ENCODE assay signal across 7 mouse cellular contexts in genomic region chr6:6622846-6623749, GRCm38 (mm10). TPM values are rescaled to one million over a fixed set of nuclear protein-coding genes. Genes with fewer than 3 reads are reported as not detected.
DNase-seq lines count a peak whose midpoint lies in the region; ATAC-seq and TF ChIP-seq lines count a peak whose summit lies in the region.

No protein-coding gene starts in this region.

- peak; percentile 31 for DNase-seq in liver, adult 2 months (ENCODE audit: extremely low read depth, low read depth, low spot score)
- DNase-seq in liver, embryonic 11.5 days (ENCODE audit: low spot score) = no peak
- peak; percentile 30 for DNase-seq in brain, adult 2 months (ENCODE audit: low read depth, low spot score)
- peak; percentile 39 for DNase-seq in kidney, postnatal 0 days (ENCODE audit: low spot score)
- no peak for DNase-seq in layer of hippocampus, adult 18-20 months (ENCODE audit: low spot score in 2 of 2)

- H3K4me3 ChIP-seq in liver, adult 2 months (ENCODE audit: insufficient read depth, low read depth, low read length) = no peak overlapping the region
- H3K4me3 ChIP-seq in liver, embryonic 11.5 days (ENCODE audit: low read depth, low read length) = no peak overlapping the region
- H3K4me3 ChIP-seq in forebrain, embryonic 16.5 days (replicated peaks; ENCODE audit: low read length) = no peak overlapping the region
- no peak overlapping the region for H3K4me3 ChIP-seq in kidney, postnatal 0 days (replicated peaks; ENCODE audit: low read depth, low read length)
- no peak overlapping the region for H3K4me3 ChIP-seq in stomach, embryonic 15.5 days (replicated peaks)

- ATAC-seq in liver, embryonic 11.5 days (replicated peaks; ENCODE audit: low FRiP score) = no peak
- no peak for ATAC-seq in forebrain, embryonic 16.5 days
- no peak for ATAC-seq in kidney, postnatal 0 days (replicated peaks; ENCODE audit: low FRiP score, low read depth)
- ATAC-seq in stomach, embryonic 15.5 days (ENCODE audit: insufficient read depth, low FRiP score, low read depth) = no peak

- H3K4me2 ChIP-seq in liver, embryonic 11.5 days = no peak overlapping the region
- peak overlapping the region; percentile 36 for H3K4me2 ChIP-seq in forebrain, embryonic 16.5 days (ENCODE audit: low read length)
- no peak overlapping the region for H3K4me2 ChIP-seq in kidney, postnatal 0 days (ENCODE audit: low read length)
- peak overlapping the region; percentile 32; the same call in 1 of the 2 replicates for H3K4me2 ChIP-seq in stomach, embryonic 15.5 days

- TF ChIP-seq POLR2A in liver, adult 2 months (IDR thresholded peaks at IDR 0.05; ENCODE audit: extremely low read depth, insufficient read depth, low read length) = no peak

- no peaks in the 10 kb centered on the region for H3K4me1 ChIP-seq in liver, adult 2 months (ENCODE audit: control insufficient read depth, insufficient read depth, low read length)
- H3K4me1 ChIP-seq in liver, embryonic 11.5 days (replicated peaks; ENCODE audit: control insufficient read depth, insufficient read depth, low read length) = no peaks in the 10 kb centered on the region
- H3K4me1 ChIP-seq in forebrain, embryonic 16.5 days (replicated peaks; ENCODE audit: control insufficient read depth, insufficient read depth, low read length) = peaks cover 5% of the 10 kb centered on the region
- no peaks in the 10 kb centered on the region for H3K4me1 ChIP-seq in kidney, postnatal 0 days (replicated peaks; ENCODE audit: insufficient read depth, low read length)
- H3K4me1 ChIP-seq in stomach, embryonic 15.5 days = no peaks in the 10 kb centered on the region; the same call in 1 of the 2 replicates

- H3K27me3 ChIP-seq in liver, adult 2 months (ENCODE audit: control insufficient read depth, insufficient read depth, low read length) = no peaks in the 10 kb centered on the region
- no peaks in the 10 kb centered on the region for H3K27me3 ChIP-seq in liver, embryonic 11.5 days (replicated peaks; ENCODE audit: control insufficient read depth, insufficient read depth, low read length)
- H3K27me3 ChIP-seq in forebrain, embryonic 16.5 days (replicated peaks; ENCODE audit: control insufficient read depth, insufficient read depth, low read length) = no peaks in the 10 kb centered on the region
- H3K27me3 ChIP-seq in kidney, postnatal 0 days (ENCODE audit: insufficient read depth, low read length) = no peaks in the 10 kb centered on the region
- H3K27me3 ChIP-seq in stomach, embryonic 15.5 days (replicated peaks) = no peaks in the 10 kb centered on the region

- no peaks in the 10 kb centered on the region for H3K36me3 ChIP-seq in liver, adult 2 months (ENCODE audit: control insufficient read depth, insufficient read depth, low read length)
- no peaks in the 10 kb centered on the region for H3K36me3 ChIP-seq in liver, embryonic 11.5 days (ENCODE audit: control insufficient read depth, insufficient read depth, low read length)
- H3K36me3 ChIP-seq in forebrain, embryonic 16.5 days (ENCODE audit: control insufficient read depth, insufficient read depth) = no peaks in the 10 kb centered on the region
- no peaks in the 10 kb centered on the region for H3K36me3 ChIP-seq in kidney, postnatal 0 days (ENCODE audit: insufficient read depth, low read length)
- H3K36me3 ChIP-seq in stomach, embryonic 15.5 days = no peaks in the 10 kb centered on the region

- 57% methylated on average over 16 of the region's 16 CpGs for WGBS in liver, adult 2 months
- 60% methylated on average over 16 of the region's 16 CpGs for WGBS in liver, embryonic 11.5 days
- 42% methylated on average over 16 of the region's 16 CpGs for WGBS in forebrain, embryonic 16.5 days
- 62% methylated on average over 16 of the region's 16 CpGs for WGBS in kidney, postnatal 0 days
- 36% methylated on average over 16 of the region's 16 CpGs for WGBS in stomach, embryonic 15.5 days

- H3K9me3 ChIP-seq in liver, embryonic 11.5 days (ENCODE audit: control insufficient read depth, low read length) = no peaks in the 10 kb centered on the region
- H3K9me3 ChIP-seq in forebrain, embryonic 16.5 days (ENCODE audit: control insufficient read depth, low read length) = no peaks in the 10 kb centered on the region
- H3K9me3 ChIP-seq in kidney, postnatal 0 days (replicated peaks; ENCODE audit: low read length) = no peaks in the 10 kb centered on the region
- no peaks in the 10 kb centered on the region for H3K9me3 ChIP-seq in stomach, embryonic 15.5 days

- H3K27ac ChIP-seq in liver, adult 2 months (replicated peaks; ENCODE audit: insufficient read depth, low read depth, low read length) = no peak overlapping the region
- H3K27ac ChIP-seq in liver, embryonic 11.5 days (ENCODE audit: low read depth, low read length) = no peak overlapping the region
- no peak overlapping the region for H3K27ac ChIP-seq in forebrain, embryonic 16.5 days (ENCODE audit: low read length)
- no peak overlapping the region for H3K27ac ChIP-seq in kidney, postnatal 0 days
- H3K27ac ChIP-seq in stomach, embryonic 15.5 days = peak overlapping the region; percentile 38; the same call in 1 of the 2 replicates

- no peaks in the 10 kb centered on the region for H3K79me2 ChIP-seq in liver, adult 2 months (ENCODE audit: control insufficient read depth, insufficient read depth, low read length)

- no peak for TF ChIP-seq CTCF in liver, adult 2 months (IDR thresholded peaks at IDR 0.05; ENCODE audit: low read depth, low read length)
- no peak for TF ChIP-seq CTCF in kidney, postnatal 0 days (IDR thresholded peaks at IDR 0.05; ENCODE audit: low read depth)

- no peak overlapping the region for H3K9ac ChIP-seq in liver, adult 2 months (ENCODE audit: low read depth, low read length)
- no peak overlapping the region for H3K9ac ChIP-seq in liver, embryonic 11.5 days (ENCODE audit: low read depth, low read length)
- 0 out of 2 replicates have a peak overlapping the region, but pooled peaks have one; percentile 9 for H3K9ac ChIP-seq in forebrain, embryonic 16.5 days (replicated peaks; ENCODE audit: low read depth, low read length)
- H3K9ac ChIP-seq in kidney, postnatal 0 days (ENCODE audit: low read depth, low read length) = no peak overlapping the region
- H3K9ac ChIP-seq in stomach, embryonic 15.5 days = no peak overlapping the region

RNA-seq across cellular contexts. Expression of gene Sem1, which starts 44.6 kb away (rescaled TPM):
- 45.6 and 49.2 TPM in 2 replicates for total RNA-seq in liver, adult 2 months (2014; rRNA removed)
- polyA plus RNA-seq in liver, adult 2 months (2012; rRNA removed) = 15.2 and 16.9 TPM in 2 replicates
- 190 and 213 TPM in 2 replicates for polyA plus RNA-seq in liver, embryonic 11.5 days (2014; fragmentation: Nextera tagmentation; extraction: Ambion mirVana)
- 165 and 179 TPM in 2 replicates for polyA plus RNA-seq in forebrain, embryonic 16.5 days (2015; fragmentation: Nextera tagmentation; extraction: Ambion mirVana)
- polyA plus RNA-seq in kidney, postnatal 0 days (2015; fragmentation: Nextera tagmentation; extraction: Ambion mirVana) = 255 and 262 TPM in 2 replicates
- polyA plus RNA-seq in stomach, embryonic 15.5 days (2015; fragmentation: Nextera tagmentation; extraction: Ambion mirVana) = 234 and 260 TPM in 2 replicates
- total RNA-seq in layer of hippocampus, adult 18-20 months (2021) = 10 to 100 TPM; 41.8 to 43.4 TPM

Comparison
In these comparisons a context has a peak if more than half of its experiments do, and no peak if none do; other contexts are left out.
1. DNase-seq: peak in liver, adult 2 months (single experiment), brain, adult 2 months (single experiment) and kidney, postnatal 0 days (single experiment); none in liver, embryonic 11.5 days (single experiment) and layer of hippocampus, adult 18-20 months (0 of 2).
2. H3K4me2 ChIP-seq: peak in forebrain, embryonic 16.5 days (single experiment) and stomach, embryonic 15.5 days (single experiment); none in liver, embryonic 11.5 days (single experiment) and kidney, postnatal 0 days (single experiment).